Mouse (Mus musculus) bone marrow, adult 2 months (tissue): ENCODE measurements around the gene Olfr1130.
"Not testable (repeated sequence)": the region's sequence is repeated elsewhere in the genome, so short reads cannot be mapped to it uniquely, and the experiment has no call there.

Experiments used
- CTCF ChIP-seq: fragments of 200-500 bp; IDR thresholded peaks from 2 replicates; pipeline ENCODE4 v1.5.1; 2011; ENCODE audit warnings: low read length, control low read depth; ENCODE audit not compliant: control insufficient read depth, insufficient read depth
- POLR2A ChIP-seq: fragments of 200-500 bp; IDR thresholded peaks from 2 replicates; pipeline ENCODE4 v1.6.1; 2011; ENCODE audit warnings: low read depth, mild to moderate bottlenecking, control low read depth, low read length, borderline replicate concordance; ENCODE audit not compliant: control insufficient read depth

DNA sequence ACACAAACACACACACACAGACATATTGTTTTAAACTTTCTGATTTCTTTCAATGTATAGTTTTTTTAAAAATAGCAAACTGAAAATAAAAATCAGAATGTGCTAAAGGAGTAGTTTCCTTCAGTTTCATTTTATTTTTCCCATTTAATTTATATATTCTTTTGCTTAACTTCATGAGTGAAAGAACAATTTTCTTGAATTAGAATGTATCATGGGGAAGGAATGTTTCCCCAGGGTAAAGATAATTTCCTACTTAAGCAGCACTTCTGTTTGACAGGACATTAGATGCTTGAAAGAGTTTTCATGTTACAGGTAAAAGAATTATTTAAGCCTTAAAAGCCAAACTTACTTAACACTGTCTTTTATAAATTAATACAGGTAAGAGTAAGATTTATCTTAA lies at the start of gene Olfr1130:
- TF ChIP-seq POLR2A, CTCF: not testable (repeated sequence)
